Mouse (Mus musculus) intestine, embryonic 14.5 days (tissue): ENCODE data around the gene Ephx1. TPM values are rescaled to one million over a fixed set of nuclear protein-coding genes. Genes with fewer than 3 reads are reported as not detected.
"Not testable (repeated sequence)": the region's sequence is repeated elsewhere in the genome, so short reads cannot be mapped to it uniquely, and the experiment has no call there.

Experiments used
- ATAC-seq: fragments of 200-750 bp; cut with Nextera tagmentation; replicated peaks from 2 replicates; pipeline ENCODE4 v1.8.0; 2017; ENCODE audit warnings: low read depth, moderate number of reproducible peaks, moderate TSS enrichment, moderate library complexity; ENCODE audit not compliant: low FRiP score, low TSS enrichment
- DNase-seq: peaks from one replicate; pipeline ENCODE4 v3.0.0-alpha.2; 2018; ENCODE audit warnings: low spot score
- H3K27ac ChIP-seq: fragments of 300-500 bp; sonication (generic); 2 replicates; pipeline ENCODE4 v1.5.1; 2014; ENCODE audit warnings: low read depth, mild to moderate bottlenecking, control low read depth
- H3K27me3 ChIP-seq: fragments of 300-500 bp; sonication (generic); replicated peaks from 2 replicates; pipeline ENCODE4 v1.6.1; 2014; ENCODE audit warnings: low read length, control low read depth; ENCODE audit not compliant: control insufficient read depth, insufficient read depth
- H3K36me3 ChIP-seq: fragments of 300-500 bp; sonication (generic); 2 replicates; pipeline ENCODE4 v1.6.1; 2014; ENCODE audit warnings: low read length, control low read depth; ENCODE audit not compliant: control insufficient read depth, insufficient read depth
- H3K4me1 ChIP-seq: fragments of 300-500 bp; sonication (generic); replicated peaks from 2 replicates; pipeline ENCODE4 v1.6.1; 2014; ENCODE audit warnings: low read length, control low read depth, mixed read lengths; ENCODE audit not compliant: control insufficient read depth, insufficient read depth
- H3K4me2 ChIP-seq: fragments of 300-500 bp; sonication (generic); 2 replicates; pipeline ENCODE4 v1.6.1; 2014; ENCODE audit warnings: low read length
- H3K4me3 ChIP-seq: fragments of 300-500 bp; sonication (generic); 2 replicates; pipeline ENCODE4 v1.5.1; 2014; ENCODE audit warnings: low read depth, low read length, control low read depth, mixed read lengths
- H3K9ac ChIP-seq: fragments of 300-500 bp; sonication (generic); 2 replicates; pipeline ENCODE4 v1.6.1; 2014; ENCODE audit warnings: mild to moderate bottlenecking, low read length
- H3K9me3 ChIP-seq: fragments of 300-500 bp; sonication (generic); 2 replicates; pipeline ENCODE4 v1.6.1; 2016; ENCODE audit warnings: low read length, control low read depth; ENCODE audit not compliant: control insufficient read depth
- WGBS: fragments of 180-500 bp; shearing (Covaris S2); extraction: QIAGEN DNeasy Blood & Tissue Kit; methylation state at CpG from one replicate; pipeline ENCODE4 v1.1.7; 2014; 5-methylcytosine and 5-hydroxymethylcytosine counted together
- polyA plus RNA-seq: library from polyadenylated mRNA; unstranded; fragments of >200 nt; fragmentation: Nextera tagmentation; extraction: Ambion mirVana; gene quantifications from 2 replicates; pipeline ENCODE4 v1.2.1, GENCODE M21; 2014

Ephx1 gene
- polyA plus RNA-seq, 1 experiment from 2014 or later, result 1.9 TPM

- peaks cover 32% of the 10 kb centered on the region for H3K4me1 ChIP-seq
- H3K4me3 ChIP-seq, result peak within 1 kb of the TSS; percentile 72
- ATAC-seq (peak; percentile 72), DNase-seq (peak; percentile 94)
- no peaks in the 10 kb centered on the region for H3K9me3 ChIP-seq
- H3K27ac ChIP-seq, result peak within 1 kb of the TSS; percentile 77
- 0 out of 2 replicates have a peak, but pooled peaks cover 5% of the 10 kb centered on the region for H3K27me3 ChIP-seq
- H3K9ac ChIP-seq, result peak within 1 kb of the TSS; percentile 80
- H3K4me2 ChIP-seq, result peak within 1 kb of the TSS; percentile 88
- WGBS, result under 1% methylated on average over 73 of the region's 73 CpGs
- peaks cover 9% of the 10 kb centered on the region for H3K36me3 ChIP-seq
These were observed 78.3 kb downstream of the Ephx1 start, which contains the start of gene Tmem63a for GRCm38 (mm10) chr1:180942166-180943031. TSS of gene Tmem63a (plus strand) at chr1:180942344.

- WGBS, result 6% methylated on average over 18 of the region's 18 CpGs
- no peak for DNase-seq
- peaks cover 32% of the 10 kb centered on the region for H3K4me1 ChIP-seq
These were observed 79.0 kb downstream of the Ephx1 start for GRCm38 (mm10) chr1:180941726-180942125.

GRCm38 (mm10) chr1:180940776-180941460 is 79.8 kb downstream of the Ephx1 start:
- peak overlapping the region; percentile 88 for H3K4me2 ChIP-seq
- H3K4me1 ChIP-seq, result peaks cover 32% of the 10 kb centered on the region
- 86% methylated on average over 7 of the region's 7 CpGs for WGBS
- H3K9ac ChIP-seq, result no peak overlapping the region
- ATAC-seq, result no peak
- H3K9me3 ChIP-seq, result no peaks in the 10 kb centered on the region
- no peaks in the 10 kb centered on the region for H3K36me3 ChIP-seq
- H3K4me3 ChIP-seq, result peak overlapping the region; percentile 72; the same call in 1 of the 2 replicates
- H3K27ac ChIP-seq, result no peak overlapping the region
- H3K27me3 ChIP-seq, result peaks cover 9% of the 10 kb centered on the region
- no peak for DNase-seq

More at GRCm38 (mm10) chr1:180941726-180942125, 79.0 kb downstream of the Ephx1 start:
- peak overlapping the region; percentile 72 for H3K4me3 ChIP-seq
- H3K36me3 ChIP-seq, result peaks cover 2% of the 10 kb centered on the region
- 0 out of 2 replicates have a peak, but pooled peaks cover 5% of the 10 kb centered on the region for H3K27me3 ChIP-seq
- H3K27ac ChIP-seq, result peak overlapping the region; percentile 77
- peak overlapping the region; percentile 88 for H3K4me2 ChIP-seq
- 0 out of 2 replicates have a peak, but pooled peaks have one; percentile 5 for ATAC-seq
- H3K9me3 ChIP-seq, result no peaks in the 10 kb centered on the region
- H3K9ac ChIP-seq, result peak overlapping the region; percentile 80

- not testable (repeated sequence) for DNase-seq, H3K4me3 ChIP-seq, H3K4me2 ChIP-seq, H3K9me3 ChIP-seq, H3K27ac ChIP-seq, ATAC-seq, H3K9ac ChIP-seq, H3K36me3 ChIP-seq
- peaks cover 17% of the 10 kb centered on the region for H3K4me1 ChIP-seq
- peaks cover 29% of the 10 kb centered on the region for H3K27me3 ChIP-seq
- 80% methylated on average over 2 of the region's 2 CpGs for WGBS
These were observed 81.9 kb downstream of the Ephx1 start for GRCm38 (mm10) chr1:180938781-180939180.

- DNase-seq, ATAC-seq: not testable (repeated sequence)
- 49% methylated on average over 13 of the region's 13 CpGs for WGBS
These were observed 83.1 kb downstream of the Ephx1 start for GRCm38 (mm10) chr1:180937631-180938030.

GRCm38 (mm10) chr1:180936610-180937398 is 83.9 kb downstream of the Ephx1 start:
- not testable (repeated sequence) for H3K9me3 ChIP-seq, H3K27ac ChIP-seq, H3K9ac ChIP-seq, H3K36me3 ChIP-seq
- H3K4me1 ChIP-seq, result peaks cover 12% of the 10 kb centered on the region
- H3K27me3 ChIP-seq, result peaks cover 29% of the 10 kb centered on the region
- H3K4me3 ChIP-seq, result peak overlapping the region; percentile 29
- DNase-seq (peak; percentile 69), ATAC-seq (peak; percentile 79)
- 3% methylated on average over 30 of the region's 41 CpGs for WGBS
- peak overlapping the region; percentile 49 for H3K4me2 ChIP-seq

More at GRCm38 (mm10) chr1:180937631-180938030, 83.1 kb downstream of the Ephx1 start:
- not testable (repeated sequence) for H3K9ac ChIP-seq, H3K4me2 ChIP-seq, H3K36me3 ChIP-seq, H3K9me3 ChIP-seq, H3K4me3 ChIP-seq, H3K27ac ChIP-seq
- H3K27me3 ChIP-seq, result peaks cover 29% of the 10 kb centered on the region
- peaks cover 12% of the 10 kb centered on the region for H3K4me1 ChIP-seq

GRCm38 (mm10) chr1:180934467-180935419 is 86.0 kb downstream of the Ephx1 start, which contains the start of gene Lefty1:
TSS of gene Lefty1 (plus strand) at chr1:180935022.
- WGBS, result 22% methylated on average over 21 of the region's 21 CpGs
- H3K4me3 ChIP-seq, result no peak within 1 kb of the TSS
- no peak within 1 kb of the TSS for H3K4me2 ChIP-seq
- no peaks in the 10 kb centered on the region for H3K36me3 ChIP-seq
- 0 out of 2 replicates have a peak, but pooled peaks cover 4% of the 10 kb centered on the region for H3K4me1 ChIP-seq
- ATAC-seq (no peak), DNase-seq (no peak)
- H3K27ac ChIP-seq, result no peak within 1 kb of the TSS
- no peak within 1 kb of the TSS for H3K9ac ChIP-seq
- H3K9me3 ChIP-seq, result no peaks in the 10 kb centered on the region
- H3K27me3 ChIP-seq, result peaks cover 29% of the 10 kb centered on the region
